Mouse (Mus musculus) Patski (cell line): ENCODE results near the gene Fndc10. TPM values are rescaled to one million over a fixed set of nuclear protein-coding genes. Genes with fewer than 3 reads are reported as not detected.

Experiments used
- ATAC-seq: fragments of 100-300 bp; one replicate; pipeline ENCODE4 v1.8.0; 2021
- CTCF ChIA-PET: fragments of 350-600 bp; sonication (Branson Sonifier 250); formaldehyde crosslinking; loops from one replicate; lab custom pipeline; 2022; ENCODE audit warnings: inconsistent platforms; lab: Charles Lee
- POLR2A ChIA-PET: fragments of 350-600 bp; sonication (Branson Sonifier 250); formaldehyde crosslinking; loops from one replicate; lab custom pipeline; 2022; ENCODE audit warnings: antibody characterized with exemption, inconsistent platforms; lab: Charles Lee
- DNase-seq: peaks from one replicate; pipeline ENCODE4 v3.0.0-alpha.2; 2011; ENCODE audit warnings: low read depth, low spot score
- H3K27me3 ChIP-seq: fragments of 371-371 bp; one replicate; pipeline ENCODE4 v1.5.1; 2021
- CTCF ChIP-seq: fragments of 100-300 bp; IDR thresholded peaks from one replicate; pipeline ENCODE4 v1.5.1; 2021
- in situ Hi-C: fragments of 300-500 bp; cut with MboI; formaldehyde crosslinking; loops from 3 replicates; pipeline ENCODE4 v1.11.1; 2018; ENCODE audit warnings: low pct_unique_long_range_greater_than_20kb, mixed read lengths
- polyA plus RNA-seq: library from polyadenylated mRNA; unstranded; gene quantifications from one replicate; pipeline ENCODE4 v1.2.3, GENCODE M21; 2021

Fndc10 gene
- polyA plus RNA-seq, 1 experiment from 2014 or later, result 7.3 TPM

DNA sequence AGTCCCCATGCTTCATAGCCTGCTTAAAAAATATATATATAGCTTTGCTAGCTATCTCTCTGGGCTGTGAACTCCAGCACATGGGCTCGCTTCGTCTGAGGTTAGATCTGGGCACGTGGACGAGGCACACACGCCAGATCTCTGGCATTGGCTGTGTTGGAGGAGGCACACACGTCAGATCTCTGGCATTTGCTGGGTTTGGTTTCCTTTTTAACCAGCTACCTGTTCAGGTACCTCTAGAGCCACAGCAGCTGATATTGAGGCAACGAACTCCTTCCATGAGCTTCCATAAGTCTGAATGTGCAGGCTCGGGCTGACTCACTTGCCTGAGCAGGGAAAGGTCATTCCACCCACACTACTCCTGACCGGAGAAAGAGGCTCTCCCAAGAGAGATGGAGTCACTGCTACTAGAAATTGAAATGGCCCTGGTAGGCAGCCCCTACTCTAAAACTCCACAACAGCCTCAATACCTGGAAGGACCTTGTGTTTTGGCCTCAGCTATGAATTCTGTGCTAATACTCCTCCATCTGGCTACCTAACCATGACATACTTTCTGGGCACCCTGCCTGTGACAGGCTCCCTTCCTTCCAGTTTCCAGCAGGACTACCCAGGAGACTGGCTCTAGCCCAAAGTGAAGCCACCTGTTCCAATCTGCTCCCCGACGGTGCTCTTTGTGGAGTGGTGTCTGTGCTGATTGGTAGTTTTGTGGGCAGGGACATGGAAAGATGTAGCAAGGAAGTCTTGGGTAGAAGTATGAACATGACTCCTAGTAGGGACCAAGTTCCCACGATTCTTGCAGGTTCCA is 3.4 kb upstream of the Fndc10 start:
- ATAC-seq (no peak), DNase-seq (no peak)
- TF ChIP-seq CTCF, result no peak
- in situ Hi-C loops, result no loop called here
- ChIA-PET POLR2A (no interaction called here), CTCF (interaction anchor here (1.0 to 1.1 kb wide), 2 partner anchors 14 to 15 kb away, joined by 3 to 4 read pairs; partner anchors contain the start of gene Ssu72)
- no peaks in the 10 kb centered on the region for H3K27me3 ChIP-seq

DNA sequence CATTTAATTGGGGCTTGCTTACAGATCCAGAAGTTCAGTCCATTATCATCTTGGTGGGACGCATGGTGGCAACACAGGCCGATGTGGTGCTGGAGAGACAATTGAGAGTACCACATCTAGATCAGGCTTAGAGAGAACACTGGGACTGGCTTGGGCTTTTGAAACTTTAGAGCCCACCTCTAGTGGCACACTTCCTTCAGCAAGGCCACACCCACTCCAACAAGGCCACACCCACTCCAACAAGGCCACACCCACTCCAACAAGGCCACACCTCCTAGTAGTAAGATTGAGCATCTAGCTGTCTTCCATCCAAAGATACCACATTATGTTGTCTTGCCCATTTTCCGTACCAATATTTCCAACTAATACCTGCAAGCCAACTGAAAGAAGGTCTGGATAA is 1.7 kb upstream of the Fndc10 start:
- no peak for TF ChIP-seq CTCF

DNA sequence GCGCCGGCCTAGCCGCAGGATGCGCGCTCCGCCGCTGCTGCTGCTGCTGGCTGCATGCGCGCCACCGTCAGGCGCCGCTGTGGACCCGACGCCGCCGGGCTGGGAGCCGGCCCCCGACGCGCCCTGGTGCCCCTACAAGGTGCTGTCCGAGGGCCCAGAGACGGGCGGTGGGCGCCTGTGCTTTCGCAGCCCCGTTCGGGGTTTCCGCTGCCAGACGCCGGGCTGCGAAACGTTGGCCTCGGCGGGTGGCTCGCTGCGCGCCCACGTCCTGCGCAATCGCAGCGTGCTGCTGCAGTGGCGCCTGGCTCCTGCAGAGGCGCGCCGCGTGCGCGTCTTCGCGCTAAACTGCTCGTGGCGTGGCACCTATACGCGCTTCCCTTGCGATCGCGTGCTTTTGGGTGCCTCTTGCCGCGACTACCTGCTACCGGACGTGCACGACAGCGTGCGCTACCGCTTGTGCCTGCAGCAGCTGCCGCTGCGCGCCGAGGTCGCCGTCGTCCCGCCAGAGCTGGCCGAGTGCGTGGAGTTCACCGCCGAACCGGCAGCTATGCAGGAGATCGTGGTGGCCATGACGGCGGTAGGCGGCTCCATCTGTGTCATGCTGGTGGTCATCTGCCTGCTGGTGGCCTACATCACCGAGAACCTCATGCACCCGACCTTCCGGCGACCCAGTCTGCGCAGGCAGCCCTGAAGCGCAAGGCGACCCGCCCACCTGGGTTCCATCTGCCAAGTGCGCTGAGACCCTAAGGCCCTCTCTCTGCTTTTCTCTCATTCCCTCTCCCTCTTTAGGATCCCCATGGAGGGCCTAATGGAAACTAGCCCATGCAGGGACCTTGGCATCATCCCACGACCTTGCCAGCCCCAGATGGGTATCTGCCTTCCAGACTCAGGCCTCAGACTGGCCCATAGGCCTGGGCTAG is 600 bp downstream of the Fndc10 start:
- in situ Hi-C loops, result loop anchor here (5.0 kb wide), 1 partner anchor 212 kb away; no protein-coding TSS in a partner anchor
- ChIA-PET POLR2A (interaction anchor here (1.0 kb wide), 1 partner anchor 10 kb away, joined by 3 read pairs; no protein-coding TSS in a partner anchor), CTCF (no interaction called here)
- ATAC-seq (peak; percentile 51), DNase-seq (no peak)
- H3K27me3 ChIP-seq, result no peaks in the 10 kb centered on the region
- TF ChIP-seq CTCF, result peak; percentile 69

More for the DNA sequence above, 1.7 kb upstream of the Fndc10 start:
- ChIA-PET CTCF (interaction anchor here (1.6 kb wide), 1 partner anchor 9 kb away, joined by 3 read pairs; no protein-coding TSS in a partner anchor), POLR2A (no interaction called here)
- no peak for ATAC-seq
- in situ Hi-C loops, result no loop called here
- no peak for DNase-seq
- H3K27me3 ChIP-seq, result no peaks in the 10 kb centered on the region

DNA sequence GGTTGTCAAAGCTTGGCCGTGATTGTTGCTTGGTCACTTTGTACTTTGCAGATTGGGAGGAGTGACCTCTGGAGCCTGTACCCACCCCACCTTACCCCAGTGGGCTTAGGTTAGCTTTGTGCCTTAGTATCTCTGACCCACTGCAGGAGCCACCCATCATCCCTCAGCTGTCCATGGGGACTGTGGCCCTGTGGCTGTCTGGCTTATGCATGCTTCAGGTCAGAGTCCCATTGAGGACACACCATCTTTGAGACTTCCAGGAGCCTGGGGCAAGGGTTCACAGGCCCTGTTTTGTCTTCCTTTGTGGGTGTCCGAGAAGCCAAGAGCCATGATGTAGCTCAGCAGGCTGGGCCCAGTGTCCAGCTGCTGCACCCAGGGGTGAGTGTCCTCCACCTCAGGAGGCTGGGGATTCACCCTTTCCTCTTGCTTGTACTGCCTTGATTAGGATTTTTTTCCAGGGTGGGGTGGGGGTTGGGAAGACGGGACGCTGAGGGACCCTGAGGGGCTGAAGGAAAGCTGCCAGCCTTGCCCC is 1.5 kb downstream of the Fndc10 start:
- in situ Hi-C loops, result loop anchor here (5.0 kb wide), 1 partner anchor 213 kb away; no protein-coding TSS in a partner anchor
- ATAC-seq, result no peak
- ChIA-PET CTCF (no interaction called here), POLR2A (interaction anchor here (1.0 kb wide), 1 partner anchor 9 kb away, joined by 3 read pairs; no protein-coding TSS in a partner anchor)
- no peaks in the 10 kb centered on the region for H3K27me3 ChIP-seq
- no peak for TF ChIP-seq CTCF
- DNase-seq, result no peak

DNA sequence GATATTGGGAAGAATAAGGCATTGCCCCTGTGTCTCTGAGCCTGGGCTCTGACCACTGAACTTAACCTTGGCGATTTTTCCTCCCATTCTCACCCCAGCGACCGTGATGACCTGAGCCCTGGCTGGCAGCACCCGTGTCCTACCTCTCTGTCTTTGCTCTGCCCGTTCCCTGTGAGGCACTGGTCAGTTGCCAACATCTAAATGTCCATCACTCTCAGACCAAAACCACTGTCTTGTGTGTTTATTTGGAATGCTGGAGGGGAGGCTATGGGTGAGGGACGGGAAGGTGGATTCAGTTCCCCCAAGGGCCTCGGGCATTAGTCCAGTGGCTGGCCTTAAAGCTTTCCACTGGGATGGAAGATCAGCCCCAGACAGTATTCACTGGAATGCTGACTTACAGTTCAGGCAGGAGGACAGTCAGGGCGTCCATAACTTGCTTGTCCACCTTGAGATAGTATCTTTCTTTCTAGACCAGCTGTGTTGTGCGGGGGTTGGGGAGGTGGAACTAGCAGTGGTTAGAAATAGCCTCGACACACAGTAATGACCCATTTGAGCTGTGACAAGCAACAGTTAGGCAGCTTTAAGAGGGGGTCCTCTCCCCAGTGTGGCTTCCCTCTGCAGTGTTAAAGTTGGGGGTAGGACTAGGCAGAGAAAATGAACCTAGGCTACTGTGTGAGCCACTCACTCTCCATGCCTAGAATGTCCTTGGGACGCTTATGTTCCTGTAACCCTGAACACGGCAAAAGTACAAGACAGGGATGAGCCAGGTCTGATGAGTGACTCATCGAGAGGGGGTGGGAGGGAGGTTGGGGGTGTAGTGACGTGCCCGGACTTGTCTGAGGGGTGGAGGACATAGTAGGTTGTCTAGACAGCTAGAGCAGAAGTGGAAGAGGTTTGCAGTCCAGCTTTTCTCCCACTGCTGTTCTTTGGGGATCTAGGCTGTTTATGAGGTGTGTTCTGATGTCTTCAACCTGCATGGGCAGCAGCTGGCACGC is 2.4 kb downstream of the Fndc10 start:
- ChIA-PET POLR2A (no interaction called here), CTCF (interaction anchor here (1.5 kb wide), 1 partner anchor 25 kb away, joined by 4 read pairs; no protein-coding TSS in a partner anchor)
- DNase-seq (no peak), ATAC-seq (no peak)
- H3K27me3 ChIP-seq, result no peaks in the 10 kb centered on the region
- TF ChIP-seq CTCF, result no peak
- in situ Hi-C loops, result loop anchor here (5.0 kb wide), 1 partner anchor 214 kb away; no protein-coding TSS in a partner anchor

DNA sequence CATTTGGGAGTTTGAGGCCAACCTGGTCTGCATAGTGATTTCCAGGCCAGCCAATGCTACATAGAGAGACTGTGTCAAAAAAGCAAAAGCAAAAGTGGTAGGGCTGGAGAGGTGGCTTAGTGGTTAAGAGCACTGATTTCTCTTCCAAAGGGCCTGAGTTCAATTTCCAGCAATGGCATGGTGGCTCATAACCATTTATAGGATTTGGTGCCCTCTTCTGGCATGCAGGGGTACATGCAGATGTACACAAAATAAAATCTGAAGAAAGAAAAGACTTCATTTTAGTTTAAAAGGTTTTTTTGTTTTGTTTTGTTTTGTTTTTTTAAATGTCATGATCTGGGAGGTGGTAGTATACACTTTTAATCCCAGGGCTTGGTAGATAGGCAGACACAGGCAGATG is 6.3 kb downstream of the Fndc10 start:
- CTCF ChIA-PET, result interaction anchor here (1.4 kb wide), 1 partner anchor 8 kb away, joined by 3 read pairs; no protein-coding TSS in a partner anchor
- ATAC-seq (no peak), DNase-seq (no peak)
- TF ChIP-seq CTCF, result peak; percentile 44
- POLR2A ChIA-PET, result no interaction called here
- H3K27me3 ChIP-seq, result no peaks in the 10 kb centered on the region
- in situ Hi-C loops, result no loop called here

DNA sequence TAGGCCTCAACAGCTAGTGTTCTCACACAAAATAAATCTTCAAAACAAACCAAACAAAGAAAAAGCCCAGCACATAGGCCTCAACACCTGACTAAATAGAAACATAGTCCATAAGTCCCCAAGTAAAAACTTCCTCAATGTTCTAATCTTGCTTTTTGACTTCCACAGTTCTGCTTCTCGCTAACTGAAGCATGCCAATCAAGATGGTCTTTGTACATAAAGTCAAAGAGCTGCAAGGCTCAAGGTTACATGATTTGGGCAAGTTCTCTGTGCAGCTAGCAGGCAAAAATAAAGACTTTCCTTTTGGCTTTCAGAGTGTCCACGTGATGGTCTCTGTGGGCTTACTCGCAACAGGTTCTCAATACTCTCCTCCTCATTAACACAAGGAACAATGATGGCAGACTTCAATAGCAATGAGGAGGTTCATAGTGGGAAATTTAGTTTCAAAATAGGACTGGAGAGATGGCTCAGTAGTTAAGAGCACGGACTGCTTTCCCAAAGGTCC is 9.3 kb downstream of the Fndc10 start:
- CTCF ChIA-PET, result interaction anchor here (2.1 kb wide), 1 partner anchor 221 kb away, joined by 4 read pairs; no protein-coding TSS in a partner anchor
- no peak for TF ChIP-seq CTCF
- DNase-seq, result no peak
- no peaks in the 10 kb centered on the region for H3K27me3 ChIP-seq
- in situ Hi-C loops, result no loop called here
- POLR2A ChIA-PET, result no interaction called here
- ATAC-seq, result no peak

DNA sequence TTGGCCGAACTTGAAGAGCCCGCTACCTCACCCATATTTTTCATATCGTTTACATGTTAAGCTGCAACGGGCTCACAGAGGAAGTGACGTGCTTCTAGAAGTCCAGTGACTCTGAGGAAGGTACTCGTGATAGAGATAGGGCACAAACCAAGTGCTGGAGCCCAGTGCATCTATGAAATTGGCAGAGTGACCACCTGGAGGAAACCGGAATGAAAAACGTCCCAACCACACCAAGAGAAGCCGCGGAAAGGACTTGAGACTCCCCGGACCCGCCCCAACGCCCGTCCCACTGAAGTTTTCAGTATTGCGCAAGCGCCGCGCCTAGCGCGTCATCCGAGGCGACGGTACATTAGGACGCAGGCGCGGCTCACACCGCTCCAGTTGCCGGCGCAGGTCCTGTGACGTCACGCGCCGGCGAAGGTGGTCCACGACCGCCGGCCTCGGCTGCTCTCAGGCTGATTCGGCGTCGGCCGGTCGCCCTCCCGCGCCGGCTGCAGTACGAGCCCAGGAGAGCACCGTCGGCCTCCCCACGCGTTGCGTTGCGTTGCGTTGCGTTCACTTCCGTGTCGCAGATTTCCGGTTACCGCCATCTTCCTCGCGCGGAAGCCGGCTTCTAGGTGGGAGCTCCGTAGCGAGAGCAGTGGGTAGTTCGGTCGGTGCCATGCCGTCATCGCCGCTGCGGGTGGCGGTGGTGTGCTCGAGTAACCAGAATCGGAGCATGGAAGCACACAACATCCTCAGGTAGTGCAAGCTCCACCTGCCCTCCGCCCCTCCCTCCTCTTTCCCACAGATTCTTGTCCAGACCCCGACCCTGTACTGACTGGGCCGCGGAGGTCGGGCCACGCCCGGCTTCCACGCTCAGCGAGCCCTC is 10.8 kb downstream of the Fndc10 start, which contains the start of gene Ssu72:
Ssu72 (plus strand) TSS at position 80 of the 871 bp plus-strand sequence.
- H3K27me3 ChIP-seq, result no peaks in the 10 kb centered on the region
- no peak for TF ChIP-seq CTCF
- POLR2A ChIA-PET, result interaction anchor here (0.7 to 1.0 kb wide), 2 partner anchors 10 to 55 kb away, joined by 3 read pairs; no protein-coding TSS in a partner anchor
- in situ Hi-C loops, result no loop called here
- DNase-seq (peak; percentile 69), ATAC-seq (peak; percentile 69)
- CTCF ChIA-PET, result interaction anchor here (0.8 to 2.1 kb wide), 3 partner anchors 14 to 223 kb away, joined by 3 to 4 read pairs (median 3); no protein-coding TSS in a partner anchor
